Mouse (Mus musculus) brown adipose tissue, adult 24 weeks (tissue): ENCODE results near the gene Sectm1a. TPM values are rescaled to one million over a fixed set of nuclear protein-coding genes. Genes with fewer than 3 reads are reported as not detected.

Experiments
- H3K27ac ChIP-seq: fragments of 200-500 bp; replicated peaks from 2 replicates; pipeline ENCODE4 v1.5.1; 2012; ENCODE audit warnings: low read depth, mild to moderate bottlenecking, low read length
- H3K4me1 ChIP-seq: fragments of 200-500 bp; 2 replicates; pipeline ENCODE4 v1.6.1; 2012; ENCODE audit warnings: low read length, mixed read lengths; ENCODE audit not compliant: control insufficient read depth, insufficient read depth, insufficient read length
- H3K4me3 ChIP-seq: fragments of 200-500 bp; 2 replicates; pipeline ENCODE4 v1.5.1; 2012; ENCODE audit warnings: low read depth, mild to moderate bottlenecking, low read length, moderate library complexity; ENCODE audit not compliant: insufficient read depth
- polyA plus RNA-seq: library from polyadenylated mRNA; stranded (reverse); fragments of >200 nt; gene quantifications from 2 replicates; pipeline ENCODE4 v1.2.4, GENCODE M21; 2012; ENCODE audit not compliant: missing spikeins, insufficient read depth, insufficient read length

Gene Sectm1a
- not detected in 2 replicates for polyA plus RNA-seq

GRCm38 (mm10) chr11:121081120-121081519 is at the start of gene Sectm1a:
TSS of gene Sectm1a (minus strand) at chr11:121081220.
- Histone ChIP-seq H3K4me3 (no peak within 1 kb of the TSS), H3K4me1 (no peaks in the 10 kb centered on the region; the same call in 1 of the 2 replicates), H3K27ac (no peak within 1 kb of the TSS)

GRCm38 (mm10) chr11:121129616-121130015 is 48.6 kb upstream of the Sectm1a start:
- Histone ChIP-seq H3K4me1 (no peaks in the 10 kb centered on the region), H3K27ac (no peak overlapping the region), H3K4me3 (no peak overlapping the region)

- H3K4me1 ChIP-seq, result no peaks in the 10 kb centered on the region
- H3K4me3 ChIP-seq, result no peak overlapping the region
- H3K27ac ChIP-seq, result no peak overlapping the region
Observed at GRCm38 (mm10) chr11:121127441-121127840, 46.4 kb upstream of the Sectm1a start.

- Histone ChIP-seq H3K4me3 (no peak overlapping the region), H3K27ac (no peak overlapping the region), H3K4me1 (no peaks in the 10 kb centered on the region)
Observed at GRCm38 (mm10) chr11:121126395-121126794, 45.4 kb upstream of the Sectm1a start.

GRCm38 (mm10) chr11:121125522-121126172 is 44.6 kb upstream of the Sectm1a start:
- H3K4me3 ChIP-seq, result no peak overlapping the region
- H3K27ac ChIP-seq, result no peak overlapping the region
- no peaks in the 10 kb centered on the region for H3K4me1 ChIP-seq

GRCm38 (mm10) chr11:121123438-121123837 is 42.4 kb upstream of the Sectm1a start:
- Histone ChIP-seq H3K4me1 (no peaks in the 10 kb centered on the region), H3K4me3 (no peak overlapping the region), H3K27ac (no peak overlapping the region)

GRCm38 (mm10) chr11:121122024-121122670 is 41.1 kb upstream of the Sectm1a start:
- H3K4me1 ChIP-seq, result no peaks in the 10 kb centered on the region
- no peak overlapping the region for H3K27ac ChIP-seq
- H3K4me3 ChIP-seq, result no peak overlapping the region

GRCm38 (mm10) chr11:121121151-121121550 is 40.1 kb upstream of the Sectm1a start:
- no peak overlapping the region for H3K27ac ChIP-seq
- no peaks in the 10 kb centered on the region for H3K4me1 ChIP-seq
- no peak overlapping the region for H3K4me3 ChIP-seq

GRCm38 (mm10) chr11:121118577-121118976 is 37.6 kb upstream of the Sectm1a start, which contains the start of gene Tex19.2:
TSS of gene Tex19.2 (minus strand) at chr11:121118677.
- H3K4me3 ChIP-seq, result no peak within 1 kb of the TSS
- H3K27ac ChIP-seq, result no peak within 1 kb of the TSS
- H3K4me1 ChIP-seq, result no peaks in the 10 kb centered on the region

GRCm38 (mm10) chr11:121118106-121118505 is 37.1 kb upstream of the Sectm1a start:
- no peak overlapping the region for H3K4me3 ChIP-seq
- no peaks in the 10 kb centered on the region for H3K4me1 ChIP-seq
- no peak overlapping the region for H3K27ac ChIP-seq

- H3K4me3 ChIP-seq, result no peak overlapping the region
- H3K4me1 ChIP-seq, result no peaks in the 10 kb centered on the region
Observed at GRCm38 (mm10) chr11:121112091-121112775, 31.2 kb upstream of the Sectm1a start.

GRCm38 (mm10) chr11:121111601-121112000 is 30.6 kb upstream of the Sectm1a start:
- no peak overlapping the region for H3K4me3 ChIP-seq
- no peaks in the 10 kb centered on the region for H3K4me1 ChIP-seq
- H3K27ac ChIP-seq, result no peak overlapping the region

More at GRCm38 (mm10) chr11:121112091-121112775, 31.2 kb upstream of the Sectm1a start:
- no peak overlapping the region for H3K27ac ChIP-seq

GRCm38 (mm10) chr11:121111051-121111450 is 30.0 kb upstream of the Sectm1a start:
- H3K4me1 ChIP-seq, result no peaks in the 10 kb centered on the region
- H3K4me3 ChIP-seq, result no peak overlapping the region
- no peak overlapping the region for H3K27ac ChIP-seq

- Histone ChIP-seq H3K27ac (no peak overlapping the region), H3K4me1 (no peaks in the 10 kb centered on the region), H3K4me3 (no peak overlapping the region)
Observed at GRCm38 (mm10) chr11:121109986-121110385, 29.0 kb upstream of the Sectm1a start.

- no peak overlapping the region for H3K4me3 ChIP-seq
- H3K4me1 ChIP-seq, result no peaks in the 10 kb centered on the region
- no peak overlapping the region for H3K27ac ChIP-seq
Observed at GRCm38 (mm10) chr11:121108061-121108460, 27.0 kb upstream of the Sectm1a start.
